9 mouse cellular contexts compared by ENCODE assay signal in genomic region chr4:106255959-106256609, GRCm38 (mm10). TPM values are rescaled to one million over a fixed set of nuclear protein-coding genes. Genes with fewer than 3 reads are reported as not detected.
DNase-seq lines count a peak whose midpoint lies in the region; ATAC-seq and TF ChIP-seq lines count a peak whose summit lies in the region.
"Had no signal": no experiment of that assay in that cellular context is flagged by ENCODE, and none has a peak within 500 bp of the region (broad histone marks: within the 10 kb centered on the region; RNA-seq: fewer than 3 reads in every experiment).

No protein-coding gene starts in this region.

- no peak overlapping the region for H3K4me2 ChIP-seq in hindbrain, embryonic 16.5 days (ENCODE audit: low read length)
- no peak overlapping the region for H3K4me2 ChIP-seq in intestine, embryonic 16.5 days (ENCODE audit: low read depth, low read length)
- H3K4me2 ChIP-seq: midbrain, embryonic 12.5 days had no signal

- TF ChIP-seq POLR2A in cortical plate, adult 2 months (IDR thresholded peaks at IDR 0.05; ENCODE audit: extremely low read depth, insufficient read depth, low read length) = no peak

- DNase-seq in frontal cortex, postnatal 10 days (ENCODE audit: low spot score in 2 of 2) = peak; percentile 35 to 51
- peak; percentile 28 for DNase-seq in adrenal gland, adult 8-10 months
- peak; percentile 23 to 36 for DNase-seq in left cerebral cortex, adult 2 months (ENCODE audit: extremely low spot score in 1 of 2, low spot score in 2 of 2)
- DNase-seq in testis, postnatal 14 days (ENCODE audit: low spot score) = peak; percentile 26

- H3K9ac ChIP-seq in hindbrain, embryonic 16.5 days (ENCODE audit: low read depth, low read length) = no peak overlapping the region
- H3K9ac ChIP-seq in intestine, embryonic 16.5 days (ENCODE audit: low read depth, low read length) = no peak overlapping the region
- H3K9ac ChIP-seq: midbrain, embryonic 12.5 days had no signal

- H3K27me3 ChIP-seq in hindbrain, embryonic 16.5 days (replicated peaks; ENCODE audit: control insufficient read depth, insufficient read depth, low read length) = no peaks in the 10 kb centered on the region
- H3K27me3 ChIP-seq in intestine, embryonic 16.5 days (replicated peaks; ENCODE audit: control insufficient read depth, insufficient read depth, low read length) = no peaks in the 10 kb centered on the region
- H3K27me3 ChIP-seq: midbrain, embryonic 12.5 days had no signal

- 0 out of 2 replicates have a peak overlapping the region, but pooled peaks have one; percentile 13 for H3K27ac ChIP-seq in cortical plate, adult 2 months (ENCODE audit: insufficient read depth, low read length)
- peak overlapping the region; percentile 37; the same call in 1 of the 2 replicates for H3K27ac ChIP-seq in hindbrain, embryonic 16.5 days (ENCODE audit: low read depth, low read length)
- no peak overlapping the region for H3K27ac ChIP-seq in left cerebral cortex, adult 2 months
- no peak overlapping the region for H3K27ac ChIP-seq in intestine, embryonic 16.5 days (ENCODE audit: low read length)
- H3K27ac ChIP-seq: midbrain, embryonic 12.5 days had no signal

- no peaks in the 10 kb centered on the region for H3K36me3 ChIP-seq in hindbrain, embryonic 16.5 days (ENCODE audit: control insufficient read depth, insufficient read depth, low read length)
- H3K36me3 ChIP-seq in intestine, embryonic 16.5 days (ENCODE audit: control insufficient read depth, insufficient read depth, low read length) = no peaks in the 10 kb centered on the region
- H3K36me3 ChIP-seq: midbrain, embryonic 12.5 days had no signal

- H3K9me3 ChIP-seq in hindbrain, embryonic 16.5 days (ENCODE audit: control insufficient read depth, low read length) = no peaks in the 10 kb centered on the region
- H3K9me3 ChIP-seq in intestine, embryonic 16.5 days (ENCODE audit: control insufficient read depth, low read length) = no peaks in the 10 kb centered on the region
- H3K9me3 ChIP-seq: midbrain, embryonic 12.5 days had no signal

- H3K4me3 ChIP-seq in cortical plate, adult 2 months (ENCODE audit: insufficient read depth, low read length) = no peak overlapping the region
- no peak overlapping the region for H3K4me3 ChIP-seq in hindbrain, embryonic 16.5 days (ENCODE audit: low read length)
- H3K4me3 ChIP-seq in left cerebral cortex, adult 2 months = no peak overlapping the region
- no peak overlapping the region for H3K4me3 ChIP-seq in intestine, embryonic 16.5 days (ENCODE audit: low read length)
- H3K4me3 ChIP-seq: midbrain, embryonic 12.5 days had no signal

- intact Hi-C loops in left cerebral cortex, adult 2 months (cut with DNase I) = no loop called here

- no peak for ATAC-seq in frontal cortex, adult (ENCODE audit: low TSS enrichment)
- peak; percentile 90; the same call in 1 of the 2 replicates for ATAC-seq in hindbrain, embryonic 16.5 days
- no peak for ATAC-seq in intestine, embryonic 16.5 days

- no peaks in the 10 kb centered on the region for H3K4me1 ChIP-seq in cortical plate, adult 2 months (ENCODE audit: control insufficient read depth, insufficient read depth, low read length)
- peaks cover 5% of the 10 kb centered on the region for H3K4me1 ChIP-seq in hindbrain, embryonic 16.5 days (ENCODE audit: control insufficient read depth, insufficient read depth, low read depth, low read length)
- H3K4me1 ChIP-seq in intestine, embryonic 16.5 days (ENCODE audit: control insufficient read depth, insufficient read depth, low read length) = 0 out of 2 replicates have a peak, but pooled peaks cover 4% of the 10 kb centered on the region
- H3K4me1 ChIP-seq: midbrain, embryonic 12.5 days had no signal

- no peak for TF ChIP-seq CTCF in cortical plate, adult 2 months (IDR thresholded peaks at IDR 0.05; ENCODE audit: extremely low read depth, insufficient read depth, low read length)
- TF ChIP-seq CTCF in left cerebral cortex, adult 2 months (IDR thresholded peaks at IDR 0.05) = no peak

RNA-seq across cellular contexts. Expression of gene Usp24, which starts 59.9 kb away (rescaled TPM):
- total RNA-seq in adrenal gland, adult 8-10 months (2022) = 10 to 100 TPM; 37.1 to 55.0 (median 45.8) TPM
- 17.7 and 18.1 TPM in 2 replicates for polyA plus RNA-seq in cortical plate, adult 2 months (2012; rRNA removed)
- polyA plus RNA-seq in hindbrain, embryonic 16.5 days (2015; fragmentation: Nextera tagmentation; extraction: Ambion mirVana) = 5.8 and 7.3 TPM in 2 replicates
- total RNA-seq in left cerebral cortex, adult 2 months (2021) = 10 to 100 TPM; 43.1 to 44.0 TPM
- polyA plus RNA-seq in intestine, embryonic 16.5 days (2015; fragmentation: Nextera tagmentation; extraction: Ambion mirVana) = 3.7 TPM in 2 replicates

Comparison
In these comparisons a context has a peak if more than half of its experiments do, and no peak if none do; other contexts are left out.
1. H3K27ac ChIP-seq: peak in cortical plate, adult 2 months (single experiment) and hindbrain, embryonic 16.5 days (single experiment); none in left cerebral cortex, adult 2 months (single experiment) and intestine, embryonic 16.5 days (single experiment).
2. Peak in every context shown above with its lines, with median percentiles within 50 percentile points of each other: DNase-seq.